Mouse (Mus musculus) embryonic facial prominence, embryonic 14.5 days (tissue): ENCODE results near the gene Gpr162. TPM values are rescaled to one million over a fixed set of nuclear protein-coding genes. Genes with fewer than 3 reads are reported as not detected.
A peak's percentile ranks its signal among the peaks of the same experiment; 100 is the strongest.

ENCODE experiments used
- ATAC-seq: fragments of 200-750 bp; cut with Nextera tagmentation; 2 replicates; pipeline ENCODE4 v1.8.0; 2017; ENCODE audit warnings: low read depth, moderate number of reproducible peaks, moderate TSS enrichment
- DNase-seq: peaks from one replicate; pipeline ENCODE4 v3.0.0-alpha.2; 2015; ENCODE audit warnings: low spot score
- H3K27ac ChIP-seq: fragments of 300-500 bp; sonication (generic); replicated peaks from 2 replicates; pipeline ENCODE4 v1.5.1; 2014; ENCODE audit warnings: low read depth, mild to moderate bottlenecking, low read length, moderate library complexity
- H3K27me3 ChIP-seq: fragments of 300-500 bp; sonication (generic); replicated peaks from 2 replicates; pipeline ENCODE4 v1.6.1; 2014; ENCODE audit warnings: low read length; ENCODE audit not compliant: control insufficient read depth, insufficient read depth
- H3K36me3 ChIP-seq: fragments of 300-500 bp; sonication (generic); 2 replicates; pipeline ENCODE4 v1.6.1; 2014; ENCODE audit warnings: low read length, mixed read lengths; ENCODE audit not compliant: control insufficient read depth, insufficient read depth
- H3K4me1 ChIP-seq: fragments of 300-500 bp; sonication (generic); 2 replicates; pipeline ENCODE4 v1.6.1; 2014; ENCODE audit warnings: antibody characterized with exemption, low read length; ENCODE audit not compliant: control insufficient read depth, insufficient read depth
- H3K4me2 ChIP-seq: fragments of 300-500 bp; sonication (generic); 2 replicates; pipeline ENCODE4 v1.6.1; 2014; ENCODE audit warnings: low read depth, mild to moderate bottlenecking, low read length, moderate library complexity, mixed read lengths
- H3K4me3 ChIP-seq: fragments of 300-500 bp; sonication (generic); 2 replicates; pipeline ENCODE4 v1.5.1; 2014; ENCODE audit warnings: low read depth, mild to moderate bottlenecking, low read length
- H3K9ac ChIP-seq: fragments of 300-500 bp; sonication (generic); 2 replicates; pipeline ENCODE4 v1.6.1; 2014; ENCODE audit warnings: low read depth, mild to moderate bottlenecking, low read length, moderate library complexity, mixed read lengths
- H3K9me3 ChIP-seq: fragments of 300-500 bp; sonication (generic); 2 replicates; pipeline ENCODE4 v1.6.1; 2016; ENCODE audit warnings: low read length; ENCODE audit not compliant: control insufficient read depth
- WGBS: fragments of 180-500 bp; shearing (Covaris S2); extraction: QIAGEN DNeasy Blood & Tissue Kit; methylation state at CpG from one replicate; pipeline ENCODE4 v1.1.7; 2014; 5-methylcytosine and 5-hydroxymethylcytosine counted together
- polyA plus RNA-seq: library from polyadenylated mRNA; unstranded; fragments of >200 nt; fragmentation: Nextera tagmentation; extraction: Ambion mirVana; gene quantifications from 2 replicates; pipeline ENCODE4 v1.2.1, GENCODE M21; 2014

Gpr162 gene
- polyA plus RNA-seq, 1 experiment from 2014 or later: 0.95 TPM

GRCm38 (mm10) chr6:124865766-124866362, 2.1 kb upstream of the Gpr162 start:
- no peak overlapping the region for H3K4me3 ChIP-seq
- WGBS: 50% methylated on average over 15 of the region's 18 CpGs
- H3K27me3 ChIP-seq: no peaks in the 10 kb centered on the region

GRCm38 (mm10) chr6:124863125-124863657, 592 bp downstream of the Gpr162 start:
- Histone ChIP-seq H3K9me3 (no peaks in the 10 kb centered on the region), H3K4me2 (peak overlapping the region; percentile 95), H3K9ac (peak overlapping the region; percentile 76), H3K36me3 (no peaks in the 10 kb centered on the region), H3K4me3 (peak overlapping the region; percentile 57), H3K27ac (peak overlapping the region; percentile 48; the same call in 1 of the 2 replicates), H3K27me3 (no peaks in the 10 kb centered on the region), H3K4me1 (peaks cover 10% of the 10 kb centered on the region)
- ATAC-seq: peak; percentile 17; the same call in 1 of the 2 replicates
- under 1% methylated on average over 11 of the region's 16 CpGs for WGBS
- no peak for DNase-seq

More at GRCm38 (mm10) chr6:124865766-124866362, 2.1 kb upstream of the Gpr162 start:
- peak overlapping the region; percentile 25; the same call in 1 of the 2 replicates for H3K9ac ChIP-seq
- H3K27ac ChIP-seq: no peak overlapping the region
- ATAC-seq (no peak), DNase-seq (no peak)
- no peaks in the 10 kb centered on the region for H3K9me3 ChIP-seq
- no peaks in the 10 kb centered on the region for H3K36me3 ChIP-seq
- H3K4me2 ChIP-seq: no peak overlapping the region
- H3K4me1 ChIP-seq: peaks cover 7% of the 10 kb centered on the region

GRCm38 (mm10) chr6:124862406-124863124, 1.2 kb downstream of the Gpr162 start:
- peak overlapping the region; percentile 57 for H3K4me3 ChIP-seq
- no peak overlapping the region for H3K27ac ChIP-seq
- H3K36me3 ChIP-seq: no peaks in the 10 kb centered on the region
- H3K4me1 ChIP-seq: peaks cover 11% of the 10 kb centered on the region
- ATAC-seq: no peak
- H3K9ac ChIP-seq: peak overlapping the region; percentile 76
- no peaks in the 10 kb centered on the region for H3K27me3 ChIP-seq
- DNase-seq: no peak
- peak overlapping the region; percentile 95 for H3K4me2 ChIP-seq
- no peaks in the 10 kb centered on the region for H3K9me3 ChIP-seq
- WGBS: 10% methylated on average over 8 of the region's 8 CpGs

- ATAC-seq: no peak
Measured at GRCm38 (mm10) chr6:124861802-124862201, 2.0 kb downstream of the Gpr162 start.

GRCm38 (mm10) chr6:124861266-124861665, 2.5 kb downstream of the Gpr162 start:
- H3K4me2 ChIP-seq: no peak overlapping the region
- peaks cover 12% of the 10 kb centered on the region for H3K4me1 ChIP-seq
- 88% methylated on average over 17 of the region's 19 CpGs for WGBS
- DNase-seq: no peak
- no peaks in the 10 kb centered on the region for H3K27me3 ChIP-seq
- 0 out of 2 replicates have a peak overlapping the region, but pooled peaks have one; percentile 30 for H3K9ac ChIP-seq
- no peak for ATAC-seq
- H3K27ac ChIP-seq: no peak overlapping the region
- H3K4me3 ChIP-seq: no peak overlapping the region
- no peaks in the 10 kb centered on the region for H3K9me3 ChIP-seq
- no peaks in the 10 kb centered on the region for H3K36me3 ChIP-seq

More at GRCm38 (mm10) chr6:124861802-124862201, 2.0 kb downstream of the Gpr162 start:
- Histone ChIP-seq H3K4me1 (peaks cover 11% of the 10 kb centered on the region), H3K27me3 (no peaks in the 10 kb centered on the region), H3K36me3 (no peaks in the 10 kb centered on the region), H3K9me3 (no peaks in the 10 kb centered on the region), H3K4me2 (no peak overlapping the region; the same call in 1 of the 2 replicates), H3K27ac (no peak overlapping the region), H3K4me3 (no peak overlapping the region), H3K9ac (0 out of 2 replicates have a peak overlapping the region, but pooled peaks have one; percentile 30)
- 20% methylated on average over 3 of the region's 3 CpGs for WGBS
- no peak for DNase-seq

- H3K9me3 ChIP-seq: no peaks in the 10 kb centered on the region
- 0 out of 2 replicates have a peak overlapping the region, but pooled peaks have one; percentile 35 for H3K9ac ChIP-seq
- no peaks in the 10 kb centered on the region for H3K27me3 ChIP-seq
- WGBS: 76% methylated on average over 6 of the region's 9 CpGs
- H3K4me2 ChIP-seq: no peak overlapping the region
- H3K36me3 ChIP-seq: no peaks in the 10 kb centered on the region
- peaks cover 18% of the 10 kb centered on the region for H3K4me1 ChIP-seq
- no peak for ATAC-seq
- no peak for DNase-seq
- H3K4me3 ChIP-seq: no peak overlapping the region
- no peak overlapping the region for H3K27ac ChIP-seq
Measured at GRCm38 (mm10) chr6:124860511-124860910, 3.3 kb downstream of the Gpr162 start.

GRCm38 (mm10) chr6:124859725-124860124, 4.1 kb downstream of the Gpr162 start:
- H3K36me3 ChIP-seq: peaks cover 5% of the 10 kb centered on the region; the same call in 1 of the 2 replicates
- H3K27ac ChIP-seq: peak overlapping the region; percentile 16; the same call in 1 of the 2 replicates
- 0 out of 2 replicates have a peak overlapping the region, but pooled peaks have one; percentile 35 for H3K9ac ChIP-seq
- H3K4me1 ChIP-seq: peaks cover 18% of the 10 kb centered on the region
- no peaks in the 10 kb centered on the region for H3K9me3 ChIP-seq
- WGBS: 7% methylated on average over 12 of the region's 12 CpGs
- DNase-seq (peak; percentile 77), ATAC-seq (0 out of 2 replicates have a peak, but pooled peaks have one; percentile 4)
- H3K4me2 ChIP-seq: no peak overlapping the region
- H3K27me3 ChIP-seq: no peaks in the 10 kb centered on the region
- no peak overlapping the region for H3K4me3 ChIP-seq

- Histone ChIP-seq H3K27me3 (no peaks in the 10 kb centered on the region), H3K4me3 (peak overlapping the region; percentile 83; the same call in 1 of the 2 replicates)
Measured at GRCm38 (mm10) chr6:124858561-124859318, 5.0 kb downstream of the Gpr162 start.

More at GRCm38 (mm10) chr6:124858561-124859318, 5.0 kb downstream of the Gpr162 start:
- Histone ChIP-seq H3K4me1 (peaks cover 18% of the 10 kb centered on the region), H3K27ac (peak overlapping the region; percentile 99; the same call in 1 of the 2 replicates), H3K9me3 (no peaks in the 10 kb centered on the region), H3K36me3 (peaks cover 14% of the 10 kb centered on the region), H3K4me2 (peak overlapping the region; percentile 74), H3K9ac (peak overlapping the region; percentile 98; the same call in 1 of the 2 replicates)
- WGBS: 80% methylated on average over 23 of the region's 28 CpGs
- no peak for ATAC-seq
- DNase-seq: no peak
